ENCODE assay signal across 9 mouse cellular contexts in the genomic region with DNA sequence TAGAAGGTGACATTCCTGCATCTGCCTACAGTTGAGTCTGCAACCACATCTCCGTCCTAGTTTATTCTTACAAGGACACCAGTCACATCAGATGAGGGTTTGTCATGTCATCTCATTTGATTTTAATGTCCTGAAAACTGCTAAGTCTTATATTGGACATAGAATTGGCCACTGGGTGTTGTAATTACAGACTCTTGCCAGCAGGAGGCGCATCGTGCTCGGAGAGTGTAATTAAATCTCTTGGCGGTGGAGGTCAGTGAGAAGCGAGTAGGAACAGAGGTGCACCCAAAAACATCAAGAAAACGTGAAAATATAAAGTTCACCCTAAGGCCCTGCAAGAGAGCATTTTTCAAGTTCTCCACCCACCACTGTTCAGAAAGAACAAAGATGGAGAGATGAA. TPM values are rescaled to one million over a fixed set of nuclear protein-coding genes. Genes with fewer than 3 reads are reported as not detected.
A peak's percentile ranks its signal among the peaks of the same experiment; 100 is the strongest.
DNase-seq lines count a peak whose midpoint lies in the region; ATAC-seq and TF ChIP-seq lines count a peak whose summit lies in the region.
"Had no signal": no experiment of that assay in that cellular context is flagged by ENCODE, and none has a peak within 500 bp of the region (broad histone marks: within the 10 kb centered on the region; RNA-seq: fewer than 3 reads in every experiment).

No protein-coding gene starts in this region.

- H3K27me3 ChIP-seq in kidney, embryonic 15.5 days, result no peaks in the 10 kb centered on the region
- H3K27me3 ChIP-seq in ES-Bruce4 (ENCODE audit: control insufficient read depth, insufficient read depth, low read length, poor library complexity, severe bottlenecking), result no peaks in the 10 kb centered on the region
- H3K27me3 ChIP-seq in stomach, postnatal 0 days (ENCODE audit: control insufficient read depth, insufficient read depth, low read length), result no peaks in the 10 kb centered on the region
- H3K27me3 ChIP-seq in intestine, embryonic 16.5 days (replicated peaks; ENCODE audit: control insufficient read depth, insufficient read depth, low read length), result no peaks in the 10 kb centered on the region

- TF ChIP-seq POLR2A in ES-Bruce4 (IDR thresholded peaks at IDR 0.05; ENCODE audit: insufficient read depth, low read length), result no peak

- DNase-seq in CD4-positive, CD25-positive, alpha-beta regulatory T cell, adult 2 months (ENCODE audit: low read depth, low spot score), result peak; percentile 83
- DNase-seq in kidney, adult 18-20 months, result peak; percentile 38
- DNase-seq in lung, adult 18-20 months, result peak; percentile 34 to 36
- DNase-seq in stomach, postnatal 0 days (ENCODE audit: low spot score), result no peak

- no peak overlapping the region for H3K9ac ChIP-seq in kidney, embryonic 15.5 days
- H3K9ac ChIP-seq in ES-Bruce4 (ENCODE audit: low read depth, poor library complexity, severe bottlenecking), result peak overlapping the region; percentile 46; the same call in 1 of the 2 replicates
- no peak overlapping the region for H3K9ac ChIP-seq in stomach, postnatal 0 days (ENCODE audit: low read length)
- no peak overlapping the region for H3K9ac ChIP-seq in intestine, embryonic 16.5 days (ENCODE audit: low read depth, low read length)
- H3K9ac ChIP-seq: lung, embryonic 15.5 days had no signal

- peak; percentile 57 for TF ChIP-seq CTCF in ES-Bruce4 (IDR thresholded peaks at IDR 0.05; ENCODE audit: low read depth, low read length)
- TF ChIP-seq CTCF in stomach, postnatal 0 days (IDR thresholded peaks at IDR 0.05; ENCODE audit: low read depth), result peak; percentile 69

- no peaks in the 10 kb centered on the region for H3K9me3 ChIP-seq in kidney, embryonic 15.5 days (replicated peaks)
- no peaks in the 10 kb centered on the region for H3K9me3 ChIP-seq in ES-Bruce4 (replicated peaks; ENCODE audit: control insufficient read depth, insufficient read depth, low read length, poor library complexity, severe bottlenecking)
- H3K9me3 ChIP-seq in stomach, postnatal 0 days (ENCODE audit: control insufficient read depth, low read length), result no peaks in the 10 kb centered on the region
- no peaks in the 10 kb centered on the region for H3K9me3 ChIP-seq in intestine, embryonic 16.5 days (ENCODE audit: control insufficient read depth, low read length)
- H3K9me3 ChIP-seq: lung, embryonic 15.5 days had no signal

- 0 out of 2 replicates have a peak, but pooled peaks cover 4% of the 10 kb centered on the region for H3K4me1 ChIP-seq in kidney, embryonic 15.5 days
- H3K4me1 ChIP-seq in ES-Bruce4 (ENCODE audit: control insufficient read depth, insufficient read depth, low read length), result no peaks in the 10 kb centered on the region
- H3K4me1 ChIP-seq in stomach, postnatal 0 days (replicated peaks; ENCODE audit: control insufficient read depth, insufficient read depth), result no peaks in the 10 kb centered on the region
- H3K4me1 ChIP-seq in intestine, embryonic 16.5 days (ENCODE audit: control insufficient read depth, insufficient read depth, low read length), result no peaks in the 10 kb centered on the region
- H3K4me1 ChIP-seq: lung, embryonic 15.5 days had no signal

- H3K4me2 ChIP-seq in kidney, embryonic 15.5 days, result no peak overlapping the region
- no peak overlapping the region for H3K4me2 ChIP-seq in stomach, postnatal 0 days (replicated peaks; ENCODE audit: low read depth)
- H3K4me2 ChIP-seq in intestine, embryonic 16.5 days (ENCODE audit: low read depth, low read length), result no peak overlapping the region
- H3K4me2 ChIP-seq: lung, embryonic 15.5 days had no signal

- TF ChIP-seq EP300 in ES-Bruce4 (IDR thresholded peaks at IDR 0.05; ENCODE audit: insufficient read depth, low read depth, low read length), result no peak
- TF ChIP-seq EP300 in stomach, postnatal 0 days (optimal IDR thresholded peaks at IDR 0.05), result no peak

- H3K4me3 ChIP-seq in kidney, embryonic 15.5 days (replicated peaks), result no peak overlapping the region
- no peak overlapping the region for H3K4me3 ChIP-seq in ES-Bruce4 (ENCODE audit: low read depth, low read length)
- H3K4me3 ChIP-seq in stomach, postnatal 0 days (ENCODE audit: low read depth, low read length), result no peak overlapping the region
- no peak overlapping the region for H3K4me3 ChIP-seq in intestine, embryonic 16.5 days (ENCODE audit: low read length)
- H3K4me3 ChIP-seq: lung, embryonic 15.5 days had no signal

- WGBS in kidney, embryonic 15.5 days, result 27% methylated on average over 7 of the region's 7 CpGs
- 27% methylated on average over 7 of the region's 7 CpGs for WGBS in stomach, postnatal 0 days
- 26% methylated on average over 7 of the region's 7 CpGs for WGBS in intestine, embryonic 16.5 days

- ATAC-seq in CD4-positive, CD25-positive, alpha-beta regulatory T cell, adult 4 months, result no peak
- no peak for ATAC-seq in kidney, embryonic 15.5 days (replicated peaks; ENCODE audit: low FRiP score)
- no peak for ATAC-seq in stomach, postnatal 0 days (ENCODE audit: low FRiP score, low TSS enrichment)
- no peak for ATAC-seq in intestine, embryonic 16.5 days

- H3K36me3 ChIP-seq in kidney, embryonic 15.5 days, result no peaks in the 10 kb centered on the region
- no peaks in the 10 kb centered on the region for H3K36me3 ChIP-seq in ES-Bruce4 (ENCODE audit: control insufficient read depth, insufficient read depth, low read length, poor library complexity, severe bottlenecking)
- H3K36me3 ChIP-seq in stomach, postnatal 0 days (ENCODE audit: control insufficient read depth, insufficient read depth, low read length), result no peaks in the 10 kb centered on the region
- no peaks in the 10 kb centered on the region for H3K36me3 ChIP-seq in intestine, embryonic 16.5 days (ENCODE audit: control insufficient read depth, insufficient read depth, low read length)
- H3K36me3 ChIP-seq: lung, embryonic 15.5 days had no signal

- H3K27ac ChIP-seq in kidney, embryonic 15.5 days, result no peak overlapping the region
- no peak overlapping the region for H3K27ac ChIP-seq in ES-Bruce4 (ENCODE audit: insufficient read depth, low read length)
- H3K27ac ChIP-seq in stomach, postnatal 0 days (replicated peaks), result no peak overlapping the region
- no peak overlapping the region for H3K27ac ChIP-seq in intestine, embryonic 16.5 days (ENCODE audit: low read length)
- H3K27ac ChIP-seq: lung, embryonic 15.5 days had no signal

RNA-seq across cellular contexts. Expression of a gene that starts 37.6 kb away (rescaled TPM):
- not detected for polyA plus RNA-seq in CD4-positive, CD25-positive, alpha-beta regulatory T cell, adult 4 months (2017; shearing (Covaris generic))
- polyA plus RNA-seq in kidney, embryonic 15.5 days (2015; fragmentation: Nextera tagmentation; extraction: Ambion mirVana), result 3.0 and 3.1 TPM in 2 replicates
- 4.3 and 6.1 TPM in 2 replicates for polyA plus RNA-seq in ES-Bruce4 (2011; ENCODE audit: insufficient read depth, insufficient read length, low read depth, missing spikeins)
- polyA plus RNA-seq in stomach, postnatal 0 days (2015; fragmentation: Nextera tagmentation; extraction: Ambion mirVana), result 25.7 and 27.0 TPM in 2 replicates
- polyA plus RNA-seq in intestine, embryonic 16.5 days (2015; fragmentation: Nextera tagmentation; extraction: Ambion mirVana), result 13.3 and 14.9 TPM in 2 replicates
